Mouse (Mus musculus) intestine, embryonic 16.5 days (tissue): ENCODE results near the gene Pde4dip. TPM values are rescaled to one million over a fixed set of nuclear protein-coding genes. Genes with fewer than 3 reads are reported as not detected.

Experiments
- ATAC-seq: fragments of 200-750 bp; cut with Nextera tagmentation; 2 replicates; pipeline ENCODE4 v1.8.0; 2017; ENCODE audit warnings: moderate TSS enrichment, moderate library complexity
- H3K27ac ChIP-seq: fragments of 300-500 bp; sonication (generic); 2 replicates; pipeline ENCODE4 v1.5.1; 2014; ENCODE audit warnings: mild to moderate bottlenecking, low read length
- H3K27me3 ChIP-seq: fragments of 300-500 bp; sonication (generic); replicated peaks from 2 replicates; pipeline ENCODE4 v1.6.1; 2014; ENCODE audit warnings: low read length, control low read depth, mixed read lengths; ENCODE audit not compliant: control insufficient read depth, insufficient read depth
- H3K36me3 ChIP-seq: fragments of 300-500 bp; sonication (generic); 2 replicates; pipeline ENCODE4 v1.6.1; 2014; ENCODE audit warnings: low read length, control low read depth; ENCODE audit not compliant: control insufficient read depth, insufficient read depth
- H3K4me1 ChIP-seq: fragments of 300-500 bp; sonication (generic); 2 replicates; pipeline ENCODE4 v1.6.1; 2014; ENCODE audit warnings: low read length, control low read depth, mixed read lengths; ENCODE audit not compliant: control insufficient read depth, insufficient read depth
- H3K4me2 ChIP-seq: fragments of 300-500 bp; sonication (generic); 2 replicates; pipeline ENCODE4 v1.6.1; 2014; ENCODE audit warnings: low read depth, low read length, control low read depth
- H3K4me3 ChIP-seq: fragments of 300-500 bp; sonication (generic); 2 replicates; pipeline ENCODE4 v1.5.1; 2014; ENCODE audit warnings: mild to moderate bottlenecking, low read length
- H3K9ac ChIP-seq: fragments of 300-500 bp; sonication (generic); 2 replicates; pipeline ENCODE4 v1.6.1; 2014; ENCODE audit warnings: low read depth, low read length
- H3K9me3 ChIP-seq: fragments of 300-500 bp; sonication (generic); 2 replicates; pipeline ENCODE4 v1.6.1; 2016; ENCODE audit warnings: low read length, control low read depth; ENCODE audit not compliant: control insufficient read depth
- WGBS: fragments of 180-500 bp; shearing (Covaris S2); extraction: QIAGEN DNeasy Blood & Tissue Kit; methylation state at CpG from one replicate; pipeline ENCODE4 v1.1.7; 2014; 5-methylcytosine and 5-hydroxymethylcytosine counted together
- polyA plus RNA-seq: library from polyadenylated mRNA; unstranded; fragments of >200 nt; fragmentation: Nextera tagmentation; extraction: Ambion mirVana; gene quantifications from 2 replicates; pipeline ENCODE4 v1.2.1, GENCODE M21; 2015

Gene Pde4dip
- polyA plus RNA-seq, 1 experiment from 2014 or later, result 20.2 TPM

- WGBS, result 77% methylated on average over 2 of the region's 2 CpGs
- no peaks in the 10 kb centered on the region for H3K27me3 ChIP-seq
- H3K4me1 ChIP-seq, result no peaks in the 10 kb centered on the region
- H3K9ac ChIP-seq, result no peak overlapping the region
- no peak for ATAC-seq
- no peak overlapping the region for H3K27ac ChIP-seq
- peaks cover 7% of the 10 kb centered on the region; the same call in 1 of the 2 replicates for H3K36me3 ChIP-seq
- no peaks in the 10 kb centered on the region for H3K9me3 ChIP-seq
- H3K4me3 ChIP-seq, result no peak overlapping the region
- no peak overlapping the region for H3K4me2 ChIP-seq
These were observed 21.2 kb upstream of the Pde4dip start for GRCm38 (mm10) chr3:97909737-97910136.

GRCm38 (mm10) chr3:97901586-97901985, 13.1 kb upstream of the Pde4dip start:
- H3K27me3 ChIP-seq, result no peaks in the 10 kb centered on the region
- 12% methylated on average over 5 of the region's 5 CpGs for WGBS
- peak overlapping the region; percentile 97 for H3K9ac ChIP-seq
- peak; percentile 11; the same call in 1 of the 2 replicates for ATAC-seq
- H3K27ac ChIP-seq, result peak overlapping the region; percentile 63
- no peaks in the 10 kb centered on the region for H3K36me3 ChIP-seq
- peak overlapping the region; percentile 97 for H3K4me3 ChIP-seq
- H3K4me1 ChIP-seq, result peaks cover 8% of the 10 kb centered on the region; the same call in 1 of the 2 replicates
- H3K4me2 ChIP-seq, result peak overlapping the region; percentile 89
- no peaks in the 10 kb centered on the region for H3K9me3 ChIP-seq

- peak within 1 kb of the TSS; percentile 97 for H3K9ac ChIP-seq
These were observed 12.3 kb upstream of the Pde4dip start, which contains the start of gene Sec22b for GRCm38 (mm10) chr3:97900516-97901490. Gene Sec22b (plus strand): TSS chr3:97901190.

GRCm38 (mm10) chr3:97898381-97898780, 9.9 kb upstream of the Pde4dip start:
- Histone ChIP-seq H3K36me3 (no peaks in the 10 kb centered on the region), H3K9ac (no peak overlapping the region), H3K27me3 (no peaks in the 10 kb centered on the region), H3K27ac (no peak overlapping the region), H3K4me1 (peaks cover 8% of the 10 kb centered on the region; the same call in 1 of the 2 replicates), H3K4me3 (no peak overlapping the region), H3K4me2 (no peak overlapping the region), H3K9me3 (0 out of 2 replicates have a peak, but pooled peaks cover 3% of the 10 kb centered on the region)
- 56% methylated on average over 3 of the region's 3 CpGs for WGBS
- peak; percentile 57 for ATAC-seq

More at GRCm38 (mm10) chr3:97900516-97901490, 12.3 kb upstream of the Pde4dip start, which contains the start of gene Sec22b:
- no peaks in the 10 kb centered on the region for H3K9me3 ChIP-seq
- peak within 1 kb of the TSS; percentile 89 for H3K4me2 ChIP-seq
- no peaks in the 10 kb centered on the region for H3K27me3 ChIP-seq
- peak within 1 kb of the TSS; percentile 97 for H3K4me3 ChIP-seq
- 3% methylated on average over 41 of the region's 41 CpGs for WGBS
- H3K36me3 ChIP-seq, result no peaks in the 10 kb centered on the region
- peak; percentile 82 for ATAC-seq
- peaks cover 8% of the 10 kb centered on the region; the same call in 1 of the 2 replicates for H3K4me1 ChIP-seq
- peak within 1 kb of the TSS; percentile 63 for H3K27ac ChIP-seq

- Histone ChIP-seq H3K36me3 (no peaks in the 10 kb centered on the region), H3K4me3 (no peak overlapping the region), H3K9me3 (0 out of 2 replicates have a peak, but pooled peaks cover 3% of the 10 kb centered on the region), H3K27ac (no peak overlapping the region), H3K9ac (no peak overlapping the region), H3K4me2 (no peak overlapping the region), H3K4me1 (no peaks in the 10 kb centered on the region), H3K27me3 (peaks cover 9% of the 10 kb centered on the region)
- WGBS, result 48% methylated on average over 6 of the region's 6 CpGs
- ATAC-seq, result no peak
These were observed 6.2 kb upstream of the Pde4dip start for GRCm38 (mm10) chr3:97894695-97895094.

GRCm38 (mm10) chr3:97890205-97890604, 1.7 kb upstream of the Pde4dip start:
- H3K4me3 ChIP-seq, result no peak overlapping the region
- H3K9ac ChIP-seq, result no peak overlapping the region
- H3K4me1 ChIP-seq, result peaks cover 7% of the 10 kb centered on the region
- no peak overlapping the region for H3K4me2 ChIP-seq
- ATAC-seq, result no peak
- H3K27ac ChIP-seq, result no peak overlapping the region
- 0 out of 2 replicates have a peak, but pooled peaks cover 3% of the 10 kb centered on the region for H3K9me3 ChIP-seq
- no peaks in the 10 kb centered on the region for H3K36me3 ChIP-seq
- WGBS, result 59% methylated on average over 6 of the region's 6 CpGs
- H3K27me3 ChIP-seq, result peaks cover 28% of the 10 kb centered on the region

- no peak overlapping the region for H3K27ac ChIP-seq
- H3K27me3 ChIP-seq, result peaks cover 28% of the 10 kb centered on the region
- H3K4me1 ChIP-seq, result peaks cover 7% of the 10 kb centered on the region
- peak overlapping the region; percentile 88; the same call in 1 of the 2 replicates for H3K4me2 ChIP-seq
- no peak overlapping the region for H3K9ac ChIP-seq
- ATAC-seq, result no peak
- H3K36me3 ChIP-seq, result no peaks in the 10 kb centered on the region
- 63% methylated on average over 5 of the region's 5 CpGs for WGBS
- no peaks in the 10 kb centered on the region for H3K9me3 ChIP-seq
- no peak overlapping the region for H3K4me3 ChIP-seq
These were observed 731 bp downstream of the Pde4dip start for GRCm38 (mm10) chr3:97887785-97888167.

GRCm38 (mm10) chr3:97881576-97881975, 6.9 kb downstream of the Pde4dip start:
- WGBS, result 97% methylated on average over 5 of the region's 5 CpGs
- no peak overlapping the region for H3K27ac ChIP-seq
- no peaks in the 10 kb centered on the region for H3K9me3 ChIP-seq
- no peak overlapping the region for H3K4me3 ChIP-seq
- no peak overlapping the region for H3K9ac ChIP-seq
- no peak overlapping the region for H3K4me2 ChIP-seq
- no peaks in the 10 kb centered on the region for H3K4me1 ChIP-seq
- no peaks in the 10 kb centered on the region for H3K27me3 ChIP-seq
- ATAC-seq, result no peak
- H3K36me3 ChIP-seq, result no peaks in the 10 kb centered on the region

- Histone ChIP-seq H3K27me3 (no peaks in the 10 kb centered on the region; the same call in 1 of the 2 replicates), H3K36me3 (no peaks in the 10 kb centered on the region), H3K27ac (no peak overlapping the region), H3K9me3 (no peaks in the 10 kb centered on the region), H3K4me1 (no peaks in the 10 kb centered on the region), H3K4me2 (no peak overlapping the region), H3K4me3 (no peak overlapping the region), H3K9ac (no peak overlapping the region)
- ATAC-seq, result no peak
- WGBS, result 12% methylated on average over 5 of the region's 5 CpGs
These were observed 9.3 kb downstream of the Pde4dip start for GRCm38 (mm10) chr3:97879222-97879621.
